Mouse (Mus musculus): ENCODE measurements around the gene Mrpl51. TPM values are rescaled to one million over a fixed set of nuclear protein-coding genes. Genes with fewer than 3 reads are reported as not detected.
"Not testable (repeated sequence)": the region's sequence is repeated elsewhere in the genome, so short reads cannot be mapped to it uniquely, and the experiment has no call there.

Mrpl51 gene
- total RNA-seq, 1 experiment from 2014 or later: 222 TPM

DNA sequence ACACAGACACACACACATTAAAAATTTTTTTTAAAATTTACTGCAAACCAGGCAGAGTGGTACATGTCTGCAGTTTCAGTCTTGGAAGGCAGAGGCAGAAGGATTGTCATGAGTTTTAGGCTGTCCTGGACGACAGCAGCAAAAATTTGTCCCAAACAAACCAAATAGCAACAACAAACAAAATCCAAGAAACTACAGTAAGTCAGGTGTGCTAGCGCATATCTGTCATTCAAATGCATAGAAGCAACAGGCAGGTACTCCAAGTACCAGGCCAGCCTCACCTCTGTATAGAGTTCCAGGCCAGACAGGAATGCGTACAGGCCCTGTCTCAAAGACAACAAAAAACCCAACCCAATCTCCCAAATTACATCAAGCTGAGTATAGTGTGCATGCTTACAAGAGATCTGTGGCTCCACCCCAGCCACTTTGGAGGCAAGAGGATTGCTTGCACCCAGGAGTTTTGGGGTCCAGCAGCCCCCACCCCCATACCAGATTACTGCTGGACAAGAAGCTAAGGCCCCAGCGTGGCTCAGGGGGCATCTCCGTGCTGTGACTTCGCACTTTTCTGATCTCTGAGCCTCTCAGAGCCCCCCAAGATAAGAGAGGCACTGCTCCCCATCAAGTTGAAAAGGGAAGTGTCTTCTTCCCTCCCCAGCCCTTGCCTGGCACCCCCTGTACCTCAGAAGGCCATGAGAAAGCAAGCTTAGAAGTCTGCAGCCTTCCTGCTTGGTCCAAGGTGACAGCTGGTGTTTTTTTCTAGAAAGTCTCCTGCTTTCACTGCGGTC lies 31.6 kb upstream of the Mrpl51 start:
- DNase-seq: no peak

GRCm38 (mm10) chr6:125160558-125160853 lies 31.1 kb upstream of the Mrpl51 start:
- DNase-seq: no peak

- DNase-seq: peak; percentile 85
These were observed 30.5 kb upstream of the Mrpl51 start for GRCm38 (mm10) chr6:125160854-125161760.

GRCm38 (mm10) chr6:125161971-125162370 lies 29.6 kb upstream of the Mrpl51 start:
- peak; percentile 85 for DNase-seq

- DNase-seq: not testable (repeated sequence)
These were observed 28.8 kb upstream of the Mrpl51 start for GRCm38 (mm10) chr6:125162615-125163305.

GRCm38 (mm10) chr6:125163801-125164657 lies 27.6 kb upstream of the Mrpl51 start:
- DNase-seq: peak; percentile 60

DNA sequence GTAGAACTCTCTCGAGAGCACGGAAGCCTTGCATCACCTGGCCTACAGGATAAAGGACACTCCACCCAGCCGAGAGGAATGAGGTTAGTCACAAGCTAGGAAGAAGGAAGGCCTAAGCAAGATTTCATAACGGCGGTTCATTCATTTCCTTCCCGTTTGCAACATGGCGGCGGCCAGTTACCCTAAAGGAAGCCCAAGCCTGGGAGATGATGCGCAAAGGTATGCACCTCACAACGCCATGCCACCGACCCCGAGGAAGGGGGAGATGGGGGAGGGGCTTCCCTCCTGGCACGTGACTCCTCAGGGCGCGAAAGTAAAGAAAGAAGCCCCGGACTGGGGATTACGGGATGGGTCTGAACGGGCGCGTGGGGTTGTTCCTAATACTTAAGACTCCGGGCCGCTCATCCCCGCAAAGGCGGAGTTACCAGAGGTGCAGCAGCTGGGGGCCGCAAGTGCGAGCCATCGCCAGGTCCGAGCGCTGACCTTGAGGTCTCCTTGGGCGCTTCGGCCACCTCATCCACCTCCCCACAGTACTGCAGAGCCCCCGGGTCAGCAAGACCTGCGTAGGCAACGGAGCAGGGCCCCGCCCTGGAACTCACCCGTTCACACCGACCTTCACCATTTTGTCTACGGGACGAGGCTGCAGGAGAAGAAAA lies 26.8 kb upstream of the Mrpl51 start:
- peak; percentile 76 for DNase-seq

- peak; percentile 98 for DNase-seq
These were observed 26.2 kb upstream of the Mrpl51 start for GRCm38 (mm10) chr6:125165328-125165891.

- DNase-seq: peak; percentile 93
These were observed 25.4 kb upstream of the Mrpl51 start, which contains the start of gene Gapdh for GRCm38 (mm10) chr6:125166051-125166751. Gapdh (minus strand) TSS chr6:125166467.

DNA sequence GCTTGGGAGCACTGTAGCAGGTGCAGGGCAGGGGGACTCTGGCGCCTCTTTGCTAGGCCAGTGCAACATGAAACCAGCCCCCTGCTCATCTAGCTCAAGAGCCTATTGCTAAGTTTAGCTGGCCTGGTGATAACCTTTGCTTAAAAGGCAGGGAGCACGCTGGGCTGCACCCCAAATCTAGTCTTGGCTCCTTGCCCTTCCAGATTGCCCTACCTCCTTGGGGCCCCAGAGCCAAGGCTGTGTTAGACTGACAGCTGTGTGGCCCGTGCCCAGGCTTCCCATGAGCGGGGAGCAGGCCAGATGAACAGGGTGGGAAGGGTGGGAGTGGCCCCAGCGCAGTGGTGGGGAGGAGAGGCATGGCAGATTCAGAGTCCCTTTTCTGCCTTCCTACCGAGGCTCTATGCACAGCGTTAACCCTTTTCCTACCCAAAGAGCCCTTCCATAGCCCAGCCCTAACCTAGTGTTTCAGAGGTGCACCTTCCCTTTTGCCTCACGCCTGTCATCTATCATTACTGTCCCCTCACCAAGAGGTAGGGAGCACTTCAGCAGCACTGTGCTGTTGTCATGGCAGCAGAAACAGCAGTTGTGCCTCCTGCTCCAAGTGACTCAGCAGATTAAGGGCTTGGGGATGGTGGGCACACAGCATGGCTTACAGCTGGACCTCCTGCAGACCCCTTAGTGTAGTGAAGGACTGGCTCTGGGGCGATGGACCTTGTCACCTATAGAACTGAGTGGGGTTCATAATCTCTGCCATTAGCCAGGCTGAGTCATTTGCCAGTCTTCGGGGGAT lies 24.5 kb upstream of the Mrpl51 start:
- peak; percentile 69 for DNase-seq

DNA sequence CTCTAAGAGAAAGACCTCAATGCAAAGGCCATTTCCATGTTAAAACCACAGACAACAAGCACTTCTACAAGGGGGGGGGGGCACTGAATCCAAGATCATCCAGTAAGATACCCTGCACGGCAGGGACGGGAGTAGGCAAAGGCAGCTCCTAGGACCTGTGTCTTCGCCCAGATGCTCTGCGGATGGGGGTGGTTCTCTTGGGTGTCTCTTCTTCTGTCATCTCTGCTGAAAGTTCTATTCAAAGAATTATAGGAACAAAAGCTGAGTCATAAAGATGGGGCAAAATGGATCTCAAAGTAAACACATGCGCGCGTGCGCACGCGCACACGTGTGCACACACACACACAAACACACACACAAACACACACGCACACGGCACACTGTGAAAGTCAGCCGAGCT lies 23.5 kb upstream of the Mrpl51 start:
- DNase-seq: no peak

DNA sequence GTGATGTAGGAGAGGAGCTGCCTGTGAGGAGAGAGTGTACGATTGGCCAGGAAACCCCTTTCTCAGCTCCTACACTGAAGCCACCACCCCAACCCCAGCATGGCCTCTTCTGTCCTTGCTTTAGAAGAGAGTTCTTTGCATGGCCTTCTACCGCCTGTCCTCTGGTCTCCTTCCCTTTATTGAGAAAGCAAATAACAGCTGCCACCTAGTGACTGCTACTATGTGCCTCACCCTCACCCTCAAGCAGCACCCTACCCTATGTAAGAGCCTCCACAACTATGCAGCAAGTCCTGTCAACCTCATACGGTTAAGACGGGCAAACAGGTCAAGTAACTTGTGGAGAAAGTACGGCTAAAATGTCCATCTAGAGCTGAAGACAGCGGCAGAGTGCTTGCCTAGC lies 21.4 kb upstream of the Mrpl51 start:
- DNase-seq: peak; percentile 19

DNA sequence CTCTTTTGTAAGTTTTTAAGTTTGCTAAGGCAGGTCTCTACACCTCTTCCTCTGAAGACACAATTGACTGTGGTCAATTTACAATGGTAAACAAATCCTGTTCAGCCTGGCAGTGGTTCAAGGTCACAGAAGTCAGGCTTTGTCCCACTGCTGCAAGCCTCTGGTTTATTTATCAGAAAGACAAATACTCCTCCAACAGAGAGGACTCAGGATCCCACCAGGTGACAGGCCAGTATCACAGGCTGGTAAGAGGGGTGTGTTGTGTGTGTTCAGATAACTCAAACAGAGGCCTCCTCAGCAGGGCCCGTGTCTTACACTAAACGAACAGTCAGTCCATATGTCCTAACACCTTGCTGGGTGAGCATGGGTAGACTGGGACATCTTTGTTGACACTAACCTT lies 19.1 kb upstream of the Mrpl51 start:
- peak; percentile 44 for DNase-seq

- DNase-seq: peak; percentile 80
These were observed 18.3 kb upstream of the Mrpl51 start for GRCm38 (mm10) chr6:125173256-125173655.

GRCm38 (mm10) chr6:125175469-125175868 lies 16.1 kb upstream of the Mrpl51 start:
- DNase-seq: no peak

DNA sequence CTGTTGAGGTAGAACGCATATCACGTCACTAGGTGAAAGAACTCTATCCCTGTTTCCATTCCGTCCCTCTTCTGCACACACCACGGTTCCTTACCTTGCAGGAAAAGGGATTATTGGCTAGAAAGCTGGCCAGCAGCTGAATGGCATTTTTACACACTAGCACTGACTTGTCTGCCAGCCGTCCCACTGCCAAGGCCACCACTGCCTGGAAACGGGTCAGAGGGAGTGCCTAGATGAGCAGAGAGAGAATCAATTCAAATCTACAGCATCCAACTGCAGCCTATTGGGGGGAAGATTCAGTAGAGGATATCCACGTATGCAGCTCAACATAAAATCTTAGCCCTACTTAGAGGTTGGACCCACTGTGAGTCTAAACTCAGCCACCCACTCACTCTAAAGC lies 12.0 kb upstream of the Mrpl51 start:
- DNase-seq: peak; percentile 69

- DNase-seq: no peak
These were observed 9.5 kb upstream of the Mrpl51 start for GRCm38 (mm10) chr6:125182133-125182532.

DNA sequence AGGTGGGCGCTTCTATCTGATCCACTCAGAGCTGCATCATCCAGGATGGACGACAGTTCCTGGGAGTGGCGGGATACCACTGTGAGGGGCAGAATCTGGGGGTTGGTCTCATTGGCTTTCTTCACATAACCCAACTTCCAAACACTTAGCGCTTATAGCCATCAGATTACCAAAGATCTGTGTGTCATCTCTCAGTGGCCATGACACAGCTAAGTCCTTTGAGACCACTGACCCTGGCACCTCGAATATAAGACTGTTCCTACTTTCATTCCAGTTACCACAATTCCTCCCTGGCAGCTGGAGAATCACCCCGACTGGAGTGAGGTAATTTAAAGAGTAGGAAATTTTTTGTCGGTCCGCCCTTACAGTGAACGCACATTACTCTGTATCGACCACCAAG lies 5.4 kb upstream of the Mrpl51 start:
- no peak for DNase-seq

DNA sequence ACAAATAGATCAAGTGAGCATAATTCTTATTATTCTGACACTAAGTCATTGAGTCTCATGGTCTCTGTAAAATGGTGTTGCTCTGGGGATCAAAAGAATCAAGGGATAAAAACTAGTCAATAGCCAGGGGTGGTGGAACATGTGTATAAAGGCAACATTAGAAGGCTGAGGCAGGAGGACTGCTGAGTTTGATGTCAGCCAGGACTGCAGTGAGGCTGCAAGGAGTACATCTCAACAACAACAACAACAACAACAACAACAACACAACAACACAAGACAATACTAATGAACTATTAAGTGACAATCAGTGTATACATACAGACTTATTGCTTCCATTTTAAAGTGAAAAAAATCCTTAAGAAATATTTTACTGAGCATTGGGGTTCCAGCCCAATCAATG lies 785 bp upstream of the Mrpl51 start:
- DNase-seq: no peak

Measured in adrenal gland, postnatal 14 days (tissue).